Mouse (Mus musculus) liver, postnatal 0 days (tissue): ENCODE results near the gene Btbd9. TPM values are rescaled to one million over a fixed set of nuclear protein-coding genes. Genes with fewer than 3 reads are reported as not detected.

Experiments
- ATAC-seq: fragments of 200-750 bp; cut with Nextera tagmentation; 2 replicates; pipeline ENCODE4 v1.8.0; 2017; ENCODE audit warnings: mild to moderate bottlenecking, moderate library complexity
- DNase-seq: peaks from one replicate; pipeline ENCODE4 v3.0.0-alpha.2; 2016
- H3K27ac ChIP-seq: fragments of 300-500 bp; sonication (generic); 2 replicates; pipeline ENCODE4 v1.5.1; 2014; ENCODE audit warnings: antibody characterized with exemption, moderate library complexity, mild to moderate bottlenecking, low read depth
- H3K27me3 ChIP-seq: fragments of 300-500 bp; sonication (generic); 2 replicates; pipeline ENCODE4 v1.6.1; 2014; ENCODE audit warnings: low read length, control low read depth, mixed read lengths; ENCODE audit not compliant: insufficient read depth
- H3K36me3 ChIP-seq: fragments of 300-500 bp; sonication (generic); replicated peaks from 2 replicates; pipeline ENCODE4 v1.6.1; 2014; ENCODE audit warnings: mild to moderate bottlenecking, control low read depth, low read length, moderate library complexity, mixed read lengths; ENCODE audit not compliant: insufficient read depth
- H3K4me1 ChIP-seq: fragments of 300-500 bp; sonication (generic); 2 replicates; pipeline ENCODE4 v1.6.1; 2014; ENCODE audit warnings: antibody characterized with exemption, mild to moderate bottlenecking, control low read depth; ENCODE audit not compliant: insufficient read depth
- H3K4me2 ChIP-seq: fragments of 300-500 bp; sonication (generic); 2 replicates; pipeline ENCODE4 v1.6.1; 2014; ENCODE audit warnings: low read depth, mild to moderate bottlenecking, low read length, moderate library complexity, mixed read lengths
- H3K4me3 ChIP-seq: fragments of 300-500 bp; sonication (generic); 2 replicates; pipeline ENCODE4 v1.5.1; 2014; ENCODE audit warnings: low read depth, low read length
- H3K9ac ChIP-seq: fragments of 300-500 bp; sonication (generic); replicated peaks from 2 replicates; pipeline ENCODE4 v1.6.1; 2014; ENCODE audit warnings: mild to moderate bottlenecking, moderate library complexity
- H3K9me3 ChIP-seq: fragments of 300-500 bp; sonication (generic); 2 replicates; pipeline ENCODE4 v1.6.1; 2016; ENCODE audit warnings: mild to moderate bottlenecking, control low read depth, low read length, mixed read lengths
- CTCF ChIP-seq: sonication (generic); IDR thresholded peaks from 2 replicates; pipeline ENCODE4 v1.5.1; 2016; ENCODE audit warnings: antibody characterized with exemption, low read depth
- EP300 ChIP-seq: IDR thresholded peaks from 2 replicates; pipeline ENCODE4 v1.6.1; 2016; ENCODE audit warnings: antibody characterized with exemption, low read depth, mild to moderate bottlenecking
- WGBS: fragments of 180-500 bp; shearing (Covaris S2); extraction: QIAGEN DNeasy Blood & Tissue Kit; methylation state at CpG from one replicate; pipeline ENCODE4 v1.1.7; 2014; ENCODE audit not compliant: insufficient replicate concordance; 5-methylcytosine and 5-hydroxymethylcytosine counted together
- polyA plus RNA-seq: library from polyadenylated mRNA; unstranded; fragments of >200 nt; fragmentation: Nextera tagmentation; extraction: Ambion mirVana; gene quantifications from 2 replicates; pipeline ENCODE4 v1.2.1, GENCODE M21; 2015

The Btbd9 gene
- polyA plus RNA-seq, 1 experiment from 2014 or later = 16.5 TPM

- WGBS = 82% methylated on average over 4 of the region's 4 CpGs
- TF ChIP-seq CTCF (no peak), EP300 (no peak)
Observed at GRCm38 (mm10) chr17:30283460-30284050, 292.7 kb downstream of the Btbd9 start.

GRCm38 (mm10) chr17:30283001-30283400, 293.3 kb downstream of the Btbd9 start:
- Histone ChIP-seq H3K4me3 (no peak overlapping the region), H3K27ac (no peak overlapping the region), H3K9ac (no peak overlapping the region), H3K36me3 (no peaks in the 10 kb centered on the region), H3K27me3 (no peaks in the 10 kb centered on the region), H3K4me2 (no peak overlapping the region), H3K9me3 (no peaks in the 10 kb centered on the region), H3K4me1 (peaks cover 5% of the 10 kb centered on the region; the same call in 1 of the 2 replicates)
- TF ChIP-seq CTCF (no peak), EP300 (no peak)
- DNase-seq = no peak
- no peak for ATAC-seq

More at GRCm38 (mm10) chr17:30283460-30284050, 292.7 kb downstream of the Btbd9 start:
- ATAC-seq (no peak), DNase-seq (no peak)
- Histone ChIP-seq H3K9me3 (no peaks in the 10 kb centered on the region), H3K4me3 (no peak overlapping the region), H3K4me1 (peaks cover 5% of the 10 kb centered on the region; the same call in 1 of the 2 replicates), H3K9ac (no peak overlapping the region), H3K36me3 (no peaks in the 10 kb centered on the region), H3K27me3 (no peaks in the 10 kb centered on the region), H3K27ac (no peak overlapping the region), H3K4me2 (no peak overlapping the region)

GRCm38 (mm10) chr17:30280323-30281118, 295.8 kb downstream of the Btbd9 start:
- Histone ChIP-seq H3K4me1 (peaks cover 5% of the 10 kb centered on the region; the same call in 1 of the 2 replicates), H3K4me3 (no peak overlapping the region), H3K9ac (no peak overlapping the region), H3K9me3 (no peaks in the 10 kb centered on the region), H3K27me3 (no peaks in the 10 kb centered on the region), H3K27ac (no peak overlapping the region), H3K4me2 (peak overlapping the region; percentile 22; the same call in 1 of the 2 replicates), H3K36me3 (no peaks in the 10 kb centered on the region)
- ATAC-seq = peak; percentile 47; the same call in 1 of the 2 replicates
- TF ChIP-seq CTCF (no peak), EP300 (no peak)
- peak; percentile 63 for DNase-seq
- 39% methylated on average over 7 of the region's 7 CpGs for WGBS

GRCm38 (mm10) chr17:30279684-30280083, 296.6 kb downstream of the Btbd9 start:
- ATAC-seq = no peak
- WGBS = 71% methylated on average over 5 of the region's 5 CpGs

GRCm38 (mm10) chr17:30278596-30279378, 297.5 kb downstream of the Btbd9 start:
- 69% methylated on average over 16 of the region's 16 CpGs for WGBS
- no peak for ATAC-seq

More at GRCm38 (mm10) chr17:30279684-30280083, 296.6 kb downstream of the Btbd9 start:
- Histone ChIP-seq H3K27ac (no peak overlapping the region), H3K4me3 (no peak overlapping the region), H3K9me3 (no peaks in the 10 kb centered on the region), H3K36me3 (no peaks in the 10 kb centered on the region), H3K4me1 (peaks cover 5% of the 10 kb centered on the region; the same call in 1 of the 2 replicates), H3K4me2 (no peak overlapping the region), H3K9ac (no peak overlapping the region), H3K27me3 (no peaks in the 10 kb centered on the region)
- TF ChIP-seq CTCF (no peak), EP300 (no peak)
- DNase-seq = no peak

More at GRCm38 (mm10) chr17:30278596-30279378, 297.5 kb downstream of the Btbd9 start:
- H3K27ac ChIP-seq = no peak overlapping the region
- H3K4me3 ChIP-seq = no peak overlapping the region
- TF ChIP-seq EP300 (no peak), CTCF (no peak)
- H3K36me3 ChIP-seq = no peaks in the 10 kb centered on the region; the same call in 1 of the 2 replicates
- DNase-seq = no peak
- H3K9ac ChIP-seq = no peak overlapping the region
- H3K4me1 ChIP-seq = peaks cover 5% of the 10 kb centered on the region; the same call in 1 of the 2 replicates
- H3K9me3 ChIP-seq = no peaks in the 10 kb centered on the region
- H3K27me3 ChIP-seq = no peaks in the 10 kb centered on the region
- H3K4me2 ChIP-seq = no peak overlapping the region
